Mouse (Mus musculus) MEL (cell line): ENCODE data around the gene Maml3.

Source experiments
- CHD1 ChIP-seq: IDR thresholded peaks from 2 replicates; pipeline ENCODE4 v1.6.1; 2012; ENCODE audit warnings: low read depth, mild to moderate bottlenecking, inconsistent platforms, low read length, improper control_type of control experiment
- CTCF ChIP-seq, 3 experiments: IDR thresholded peaks in 2 of 3; conservative IDR thresholded peaks in 1 of 3; 2 replicates each; pipeline ENCODE4 v1.5.1; 2011 to 2012; ENCODE audit warnings: low read length in 3 of 3, low read depth in 2 of 3, mild to moderate bottlenecking in 2 of 3, improper control_type of control experiment in 1 of 3, inconsistent platforms in 1 of 3, mixed read lengths in 1 of 3, moderate library complexity in 1 of 3; ENCODE audit not compliant: control insufficient read depth in 1 of 3, insufficient read depth in 1 of 3, poor library complexity in 1 of 3, severe bottlenecking in 1 of 3
- E2F4 ChIP-seq: IDR thresholded peaks from 2 replicates; pipeline ENCODE4 v1.6.1; 2011; ENCODE audit warnings: low read depth, low read length, improper control_type of control experiment, borderline replicate concordance
- EP300 ChIP-seq, 2 experiments: IDR thresholded peaks; 2 replicates each; pipeline ENCODE4 v1.6.1; 2011; ENCODE audit warnings: improper control_type of control experiment in 2 of 2, low read length in 2 of 2, low read depth in 1 of 2, mild to moderate bottlenecking in 1 of 2
- HCFC1 ChIP-seq: IDR thresholded peaks from 2 replicates; pipeline ENCODE4 v1.6.1; 2012; ENCODE audit warnings: low read depth, mild to moderate bottlenecking, inconsistent platforms, low read length, improper control_type of control experiment, moderate library complexity
- JUND ChIP-seq: IDR thresholded peaks from 2 replicates; pipeline ENCODE4 v1.6.1; 2011; ENCODE audit warnings: low read depth, mild to moderate bottlenecking, improper control_type of control experiment, low read length
- MAZ ChIP-seq: IDR thresholded peaks from 2 replicates; pipeline ENCODE4 v1.6.1; 2012; ENCODE audit warnings: low read depth, mild to moderate bottlenecking, inconsistent platforms, low read length, improper control_type of control experiment
- MXI1 ChIP-seq: IDR thresholded peaks from 2 replicates; pipeline ENCODE4 v1.6.1; 2011; ENCODE audit warnings: mild to moderate bottlenecking, low read depth, low read length, improper control_type of control experiment
- POLR2A ChIP-seq, 2 experiments: IDR thresholded peaks; 2 replicates each; pipeline ENCODE4 v1.6.1; 2011 to 2012; ENCODE audit warnings: low read length in 2 of 2, mild to moderate bottlenecking in 2 of 2, control low read depth in 1 of 2, improper control_type of control experiment in 1 of 2, low read depth in 1 of 2, moderate library complexity in 1 of 2; ENCODE audit not compliant: control insufficient read depth in 1 of 2, insufficient read depth in 1 of 2, poor library complexity in 1 of 2
- UBTF ChIP-seq: IDR thresholded peaks from 2 replicates; pipeline ENCODE4 v1.6.1; 2012; ENCODE audit warnings: low read depth, mild to moderate bottlenecking, inconsistent platforms, low read length, improper control_type of control experiment, moderate library complexity, borderline replicate concordance; ENCODE audit not compliant: insufficient read depth
- USF1 ChIP-seq: IDR thresholded peaks from 2 replicates; pipeline ENCODE4 v1.6.1; 2014; ENCODE audit warnings: low read depth, mild to moderate bottlenecking, inconsistent platforms, low read length, improper control_type of control experiment, moderate library complexity
- ZC3H11A ChIP-seq: IDR thresholded peaks from 2 replicates; pipeline ENCODE4 v1.6.1; 2012; ENCODE audit warnings: low read depth, mild to moderate bottlenecking, inconsistent platforms, low read length, improper control_type of control experiment
- ZMIZ1 ChIP-seq: IDR thresholded peaks from 2 replicates; pipeline ENCODE4 v1.6.1; 2012; ENCODE audit warnings: low read depth, mild to moderate bottlenecking, inconsistent platforms, low read length, improper control_type of control experiment, moderate library complexity
- ZNF384 ChIP-seq: IDR thresholded peaks from 2 replicates; pipeline ENCODE4 v1.6.1; 2012; ENCODE audit warnings: low read depth, mild to moderate bottlenecking, inconsistent platforms, low read length, improper control_type of control experiment

- TF ChIP-seq CTCF (IDR thresholded peaks at IDR 0.05 in 2 of 3, conservative IDR thresholded peaks at IDR 0.05 in 1 of 3; ENCODE audit: control insufficient read depth in 1 of 3, insufficient read depth in 1 of 3, low read depth in 2 of 3, low read length in 3 of 3, poor library complexity in 1 of 3, severe bottlenecking in 1 of 3) (no peak), EP300 (IDR thresholded peaks at IDR 0.05; ENCODE audit: low read depth in 1 of 2, low read length in 2 of 2) (no peak), POLR2A (IDR thresholded peaks at IDR 0.05; ENCODE audit: control insufficient read depth in 1 of 2, insufficient read depth in 1 of 2, low read depth in 1 of 2, low read length in 2 of 2, poor library complexity in 1 of 2) (no peak), E2F4 (no peak), USF1 (no peak), MAZ (no peak), UBTF (no peak), CHD1 (no peak), JUND (no peak), ZNF384 (no peak), ZMIZ1 (no peak), HCFC1 (no peak), MXI1 (no peak), ZC3H11A (no peak)
Observed at GRCm38 (mm10) chr3:51660821-51661276, 444.0 kb downstream of the Maml3 start.
